Mouse (Mus musculus): ENCODE data around the gene Sox6.

Gene Sox6

DNA sequence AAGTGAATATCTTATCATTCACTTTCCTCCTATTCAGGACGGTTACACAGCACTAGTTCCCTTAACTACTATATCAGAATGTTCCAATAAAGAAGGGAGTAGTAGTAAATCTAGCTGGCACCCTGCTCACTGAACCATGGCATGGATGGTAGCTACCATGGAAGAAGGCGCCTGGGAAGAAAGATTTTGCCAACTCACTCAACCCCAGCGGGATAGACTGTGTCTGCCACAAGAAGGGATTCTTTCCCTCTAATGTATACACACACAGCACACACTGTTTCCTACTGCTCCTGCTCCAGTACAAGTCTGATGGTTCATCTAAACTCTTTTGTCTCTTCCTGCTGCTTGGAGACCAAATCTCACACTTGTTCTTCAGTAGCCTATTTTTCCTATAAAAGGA lies 147.1 kb downstream of the Sox6 start:
- no peak for DNase-seq (ENCODE audit: low spot score)

DNA sequence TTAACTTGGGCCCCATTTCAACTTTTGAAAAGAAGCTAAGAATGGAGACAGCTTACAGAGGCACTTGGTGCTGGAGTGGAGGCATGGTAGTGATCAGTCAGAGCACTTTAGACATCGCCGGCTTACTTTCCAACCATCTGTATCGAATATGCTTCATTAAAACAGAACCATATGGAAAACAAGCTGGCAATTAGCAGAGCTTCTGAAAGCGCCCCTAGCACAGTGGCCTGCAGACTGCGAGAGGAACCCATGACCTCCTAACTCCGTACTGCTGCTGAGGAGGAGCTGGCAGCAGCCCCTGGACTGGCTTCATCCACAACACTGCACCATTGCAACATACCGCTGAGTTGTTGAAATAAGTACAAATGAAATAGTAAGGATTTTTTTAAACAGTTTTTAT lies 148.7 kb downstream of the Sox6 start:
- no peak for DNase-seq (ENCODE audit: low spot score)

DNA sequence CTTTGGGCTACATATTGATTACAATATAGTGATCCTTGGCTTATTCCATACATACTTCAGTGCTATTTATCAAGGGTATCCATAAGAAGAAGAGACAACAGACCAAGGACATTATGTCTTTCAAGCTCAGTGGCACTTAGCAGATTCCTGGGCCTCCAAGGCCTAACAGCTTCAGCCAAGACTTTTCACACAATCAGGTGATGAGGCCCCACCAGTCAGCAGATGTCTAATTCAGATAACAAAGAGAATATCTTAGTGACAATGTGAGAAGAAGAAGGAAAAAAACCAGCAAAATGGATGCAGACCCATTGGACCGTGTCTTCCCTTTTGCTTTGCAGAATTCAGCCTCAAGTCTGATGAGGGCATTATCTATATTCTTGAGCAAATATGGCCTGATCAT lies 150.0 kb downstream of the Sox6 start:
- no peak for DNase-seq (ENCODE audit: low spot score)

GRCm38 (mm10) chr7:115888120-115888519 lies 150.5 kb downstream of the Sox6 start:
- DNase-seq (ENCODE audit: low spot score) = no peak

DNA sequence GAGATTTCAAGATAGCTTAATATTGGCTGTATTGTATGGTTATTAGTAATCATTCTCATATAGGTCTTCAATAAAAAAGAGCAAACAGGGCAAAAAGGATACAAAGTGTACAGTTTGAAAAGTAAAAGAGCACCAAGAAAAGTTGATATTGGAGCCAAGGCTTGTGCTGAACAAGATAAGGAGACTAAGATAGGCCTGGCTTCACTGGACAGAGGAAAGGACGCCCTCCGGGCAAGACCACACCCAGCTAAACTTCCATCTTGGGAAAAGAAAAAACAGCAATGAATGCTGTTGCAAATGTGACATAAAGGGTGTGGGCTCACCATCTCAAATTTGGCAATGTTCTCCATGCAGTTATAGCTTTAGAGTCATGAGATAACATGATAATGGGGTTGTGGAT lies 165.7 kb downstream of the Sox6 start:
- no peak for DNase-seq (ENCODE audit: low spot score)

DNA sequence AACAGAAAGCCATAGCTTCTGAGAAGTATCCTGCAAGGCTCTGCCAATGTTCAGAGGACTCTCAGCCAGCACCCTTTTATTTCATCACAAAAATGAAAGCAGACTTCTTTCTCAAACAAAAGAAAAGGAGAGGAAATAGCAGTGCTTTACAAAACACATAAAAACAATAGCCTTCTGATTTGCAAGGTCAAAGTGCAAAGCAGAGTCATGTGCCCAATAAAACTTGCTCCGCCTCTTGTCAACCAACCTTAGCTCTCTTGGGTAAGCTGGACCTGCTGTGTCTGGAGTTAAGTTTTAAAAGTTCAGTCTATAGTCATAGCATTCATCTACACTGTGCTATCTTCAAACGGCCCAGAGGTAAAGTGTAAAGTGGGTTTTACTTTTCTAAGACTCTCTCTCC lies 170.1 kb downstream of the Sox6 start:
- DNase-seq (ENCODE audit: low spot score) = no peak

- DNase-seq (ENCODE audit: low spot score) = no peak
These were observed 170.9 kb downstream of the Sox6 start for GRCm38 (mm10) chr7:115867518-115868270.

DNA sequence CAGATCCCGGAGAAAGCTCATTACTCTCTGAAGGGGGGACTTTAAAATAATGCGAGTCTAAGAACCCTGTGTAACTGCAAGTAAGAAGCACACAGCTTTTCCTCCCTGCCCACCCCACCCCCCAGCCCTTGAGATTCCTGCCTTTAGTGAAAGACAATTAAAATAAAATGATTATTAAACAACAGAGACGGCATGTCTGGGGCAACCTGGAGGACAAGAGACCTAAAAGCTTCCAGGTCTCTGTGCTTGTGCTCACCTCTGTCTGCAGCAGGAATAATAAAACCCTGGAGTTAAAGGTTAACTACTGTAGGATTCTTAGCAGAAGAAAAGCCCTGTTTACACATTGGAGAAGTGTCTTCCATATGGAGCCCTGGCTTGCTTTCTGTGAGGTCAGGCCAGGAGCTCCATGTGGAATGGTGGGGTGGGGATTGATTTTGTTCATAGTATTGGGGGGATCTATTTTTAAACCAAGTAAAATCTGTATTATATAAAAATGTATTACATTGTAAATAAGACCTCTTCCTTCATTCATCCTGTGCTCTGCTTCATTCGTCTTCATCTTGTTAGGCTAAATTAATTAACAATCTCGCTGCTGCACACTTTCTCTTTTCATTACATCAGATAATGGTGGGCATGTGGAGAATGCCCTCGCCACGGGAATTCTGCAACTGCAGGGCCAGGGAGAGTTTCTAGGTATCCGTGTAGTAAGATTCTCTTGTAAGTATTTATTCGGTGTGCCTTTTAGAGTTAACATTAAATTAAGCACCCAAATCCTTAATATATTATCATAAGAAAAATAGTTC lies 171.7 kb downstream of the Sox6 start:
- no peak for DNase-seq (ENCODE audit: low spot score)

GRCm38 (mm10) chr7:115865979-115866697 lies 172.5 kb downstream of the Sox6 start:
- no peak for DNase-seq (ENCODE audit: low spot score)

DNA sequence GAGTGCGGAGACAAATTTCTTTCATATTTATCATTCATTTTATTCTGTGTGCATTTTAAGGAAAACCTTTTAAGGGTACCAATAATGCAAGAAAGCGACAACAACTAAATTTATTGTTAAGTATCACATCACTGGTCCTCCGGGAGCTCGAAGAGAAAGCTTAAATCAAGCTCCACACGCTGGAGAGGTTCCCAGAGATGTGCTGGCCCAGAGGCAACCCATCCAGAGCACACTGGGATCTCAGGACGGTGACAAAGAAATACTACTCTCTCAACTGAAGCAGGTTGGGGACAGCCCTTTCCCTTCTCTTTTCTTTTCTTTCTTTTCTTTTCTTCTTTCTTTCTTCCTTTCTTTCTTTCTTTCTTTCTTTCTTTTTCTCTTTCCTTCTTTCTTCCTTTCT lies 173.4 kb downstream of the Sox6 start:
- DNase-seq (ENCODE audit: low spot score) = no peak

GRCm38 (mm10) chr7:115864411-115864810 lies 174.2 kb downstream of the Sox6 start:
- DNase-seq (ENCODE audit: low spot score) = no peak

- DNase-seq (ENCODE audit: low spot score) = no peak
These were observed 178.8 kb downstream of the Sox6 start for GRCm38 (mm10) chr7:115859691-115860401.

DNA sequence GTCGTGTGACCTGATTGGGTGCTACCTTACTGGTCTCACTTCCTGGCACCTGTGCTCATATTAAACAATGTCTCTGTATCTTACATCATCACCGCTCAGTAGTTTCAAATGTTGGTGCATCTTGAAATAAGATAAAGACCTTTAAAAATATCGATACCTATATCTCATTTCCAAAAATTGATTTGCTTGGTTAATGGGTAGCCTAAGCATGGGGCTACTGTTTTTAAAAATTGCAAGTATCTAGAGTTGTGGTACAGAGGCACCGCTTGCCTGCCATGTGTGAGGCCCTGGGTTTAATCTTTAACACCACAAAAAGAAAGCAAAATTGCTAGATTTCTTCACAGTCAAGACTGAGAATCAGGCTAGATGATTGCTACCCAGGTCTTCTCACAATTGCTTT lies 187.5 kb downstream of the Sox6 start:
- DNase-seq (ENCODE audit: low spot score) = no peak

- no peak for DNase-seq (ENCODE audit: low spot score)
These were observed 192.7 kb downstream of the Sox6 start for GRCm38 (mm10) chr7:115845791-115846366.

DNA sequence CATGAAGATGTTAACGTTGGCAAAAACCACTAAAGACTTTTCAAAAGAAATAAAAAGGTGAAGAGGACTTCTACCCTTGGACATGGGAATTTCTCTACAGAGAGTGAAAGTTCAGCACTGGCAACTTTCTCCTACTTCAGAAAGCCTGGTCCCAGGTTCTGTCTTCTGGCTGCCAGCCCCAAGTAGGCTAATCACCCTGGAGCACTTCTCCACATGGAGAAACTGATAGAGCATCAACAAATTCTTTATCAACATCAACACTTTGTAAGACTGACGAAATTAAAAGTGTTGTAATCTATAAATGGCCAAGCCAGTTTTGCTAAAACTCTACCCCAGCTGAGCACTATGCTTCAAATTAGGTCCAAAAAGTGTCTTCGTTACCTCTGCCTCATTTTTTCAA lies 193.7 kb downstream of the Sox6 start:
- no peak for DNase-seq (ENCODE audit: low spot score)

GRCm38 (mm10) chr7:115844431-115844830 lies 194.2 kb downstream of the Sox6 start:
- DNase-seq (ENCODE audit: low spot score) = no peak

DNA sequence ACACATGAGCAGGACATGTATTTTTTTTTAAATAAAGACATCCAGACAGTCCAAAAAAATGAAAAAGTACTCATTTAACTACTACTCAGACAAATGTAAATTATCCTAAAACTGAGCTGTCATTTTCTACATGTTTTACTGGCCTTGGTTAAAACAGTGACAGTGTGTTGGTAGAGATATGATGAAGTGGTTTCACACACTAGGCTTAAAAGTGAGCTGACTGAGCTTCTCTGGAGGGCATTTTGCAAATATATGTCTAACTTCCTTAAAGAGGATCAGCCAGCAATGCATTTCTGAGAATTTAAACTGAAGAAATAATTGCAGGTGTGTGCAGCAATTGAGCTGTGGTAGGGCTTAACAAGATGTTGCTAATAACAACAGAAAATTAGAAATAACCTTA lies 196.3 kb downstream of the Sox6 start:
- no peak for DNase-seq (ENCODE audit: low spot score)

DNA sequence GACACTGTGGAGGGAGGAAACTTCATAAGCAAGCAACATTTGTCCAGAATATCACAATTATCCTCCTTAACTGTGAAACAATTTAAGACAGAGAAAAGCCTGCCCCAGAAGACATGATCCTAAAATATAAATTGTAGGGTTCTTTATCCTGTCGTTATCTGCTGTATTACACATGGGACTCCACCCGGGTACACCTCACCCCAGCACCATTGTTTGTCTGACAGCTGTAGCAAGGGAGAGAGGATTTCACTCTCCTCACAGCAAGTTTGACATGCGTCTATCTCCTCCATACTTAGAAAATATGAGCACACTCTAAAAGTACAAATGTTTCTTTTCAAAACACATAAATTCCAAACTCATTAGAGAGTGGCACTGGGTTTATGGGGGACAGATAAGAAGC lies 198.0 kb downstream of the Sox6 start:
- no peak for DNase-seq (ENCODE audit: low spot score)

DNA sequence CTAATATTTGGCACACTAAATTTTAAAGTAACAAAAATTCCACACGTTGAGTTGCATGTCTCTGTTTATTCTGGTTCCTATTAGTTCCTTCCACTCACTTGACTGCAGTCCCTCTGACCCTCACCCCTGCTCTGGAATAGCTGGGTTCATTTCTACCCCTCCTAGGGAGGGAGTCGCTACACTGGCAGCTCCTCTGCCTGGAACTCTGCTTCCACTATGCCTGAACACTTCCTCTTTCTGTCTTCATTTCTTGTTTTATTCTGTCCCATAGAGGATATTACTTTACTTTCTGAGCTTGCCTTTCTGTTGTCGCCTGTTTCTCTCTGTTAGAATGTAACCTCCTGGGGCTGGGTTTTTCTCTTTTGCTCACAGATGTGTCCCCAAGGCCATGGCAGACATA lies 203.6 kb downstream of the Sox6 start:
- DNase-seq (ENCODE audit: low spot score) = no peak

DNA sequence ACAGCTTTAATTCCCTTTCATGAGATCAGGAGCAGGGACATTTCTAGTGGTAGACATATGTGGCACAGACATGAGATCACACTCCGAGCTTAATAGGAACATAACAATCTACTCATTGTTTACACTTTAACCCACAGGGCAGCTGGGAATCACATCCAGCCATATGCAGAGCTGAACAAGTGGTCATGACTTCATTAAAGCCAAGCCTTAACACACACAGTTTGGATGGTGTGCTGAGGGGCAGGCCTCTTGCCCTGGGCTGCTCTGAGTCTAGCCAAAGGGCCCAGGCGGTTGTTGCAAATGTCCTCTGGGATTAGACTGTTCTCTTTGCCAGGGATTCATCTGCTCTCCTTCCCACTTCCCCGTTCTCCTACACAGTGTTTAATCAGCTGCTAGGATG lies 204.9 kb downstream of the Sox6 start:
- no peak for DNase-seq (ENCODE audit: low spot score)

DNA sequence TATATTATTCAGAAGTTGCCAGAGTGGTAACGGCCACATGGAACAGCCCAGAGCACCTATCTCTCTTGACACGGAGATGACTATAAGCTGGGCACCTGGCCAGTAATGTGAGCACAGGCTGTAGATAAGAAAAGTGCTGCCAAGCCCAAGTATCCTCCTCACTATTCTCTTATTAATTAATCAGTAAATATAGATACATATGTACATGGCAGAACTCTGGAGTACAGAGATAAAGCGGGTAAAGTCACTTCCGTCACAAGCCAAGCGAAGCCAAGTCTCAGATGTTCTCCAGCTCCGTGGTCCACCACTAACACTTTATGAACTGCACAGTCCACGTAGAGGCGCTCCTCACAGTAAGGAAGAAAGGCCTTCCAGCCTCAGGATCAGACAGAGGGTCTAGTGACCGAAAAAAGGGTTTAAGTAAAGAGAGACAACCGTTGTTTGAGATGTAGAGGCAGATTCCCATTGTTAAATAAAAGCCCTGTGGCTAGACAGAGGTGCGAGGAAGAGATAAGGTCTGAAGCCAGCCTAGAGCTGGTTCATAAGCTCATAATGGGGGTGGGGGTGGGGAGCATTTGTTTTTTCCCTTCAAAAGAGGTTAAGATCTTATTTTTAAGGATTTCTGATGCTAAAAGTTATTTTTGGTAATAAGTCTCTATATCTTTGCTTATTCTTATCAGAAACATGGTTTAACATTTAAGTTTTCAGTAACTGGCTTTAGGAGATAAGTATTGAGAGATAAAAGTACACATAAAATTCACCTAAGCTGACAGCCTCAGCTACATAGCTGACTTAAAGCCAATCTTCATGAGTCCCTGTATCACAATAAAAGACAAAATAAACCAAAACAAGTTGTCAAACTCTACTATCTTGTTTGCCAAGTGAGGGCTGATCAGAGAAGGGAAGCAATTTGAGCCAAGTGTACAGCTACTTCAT lies 207.4 kb downstream of the Sox6 start:
- DNase-seq (ENCODE audit: low spot score) = no peak
